Mouse (Mus musculus): ENCODE results near the gene Fam129c.

GRCm38 (mm10) chr8:71574426-71574825, 23.0 kb upstream of the Fam129c start:
- TF ChIP-seq CTCF (IDR thresholded peaks at IDR 0.05; ENCODE audit: low read depth, low read length) = no peak
- TF ChIP-seq POLR2A (IDR thresholded peaks at IDR 0.05; ENCODE audit: borderline replicate concordance, low read depth, low read length) = no peak

Data from bone marrow macrophage, adult 2 months (primary cell).